Comparison of ENCODE assay signal across 8 mouse cellular contexts in the genomic region with DNA sequence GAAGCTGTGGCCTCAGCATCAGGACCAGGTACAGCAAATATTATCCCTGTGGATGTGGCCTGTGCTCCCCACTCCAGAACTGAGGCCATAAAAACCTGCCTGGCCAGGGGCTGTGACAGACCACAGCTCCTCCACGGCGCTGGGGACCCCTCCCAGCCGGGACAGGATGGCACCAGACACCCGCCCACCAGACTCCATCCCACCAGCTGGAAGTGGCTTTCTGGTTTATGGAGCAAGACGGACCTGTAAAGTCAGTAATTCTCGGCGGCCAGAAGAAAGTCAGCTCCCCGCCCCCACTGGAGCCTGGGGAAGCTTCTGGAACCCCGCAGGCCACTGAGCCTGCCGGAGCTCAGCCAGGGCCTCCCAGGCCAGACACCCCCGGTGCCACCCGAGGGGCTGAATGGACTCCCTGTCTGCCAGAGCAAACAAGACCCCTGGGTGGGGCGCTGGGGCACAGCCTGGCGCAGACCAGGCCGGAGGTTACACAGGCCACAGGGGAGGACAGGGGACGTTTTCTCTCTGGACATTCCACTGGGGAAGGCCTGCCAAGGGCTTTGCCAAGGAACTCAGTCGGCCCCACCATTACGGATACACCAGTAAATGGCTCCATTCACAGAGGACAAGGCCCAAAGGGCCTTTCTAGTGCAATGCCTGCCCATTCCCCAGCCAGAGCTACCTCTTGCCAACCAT.
DNase-seq lines count a peak whose midpoint lies in the region; ATAC-seq and TF ChIP-seq lines count a peak whose summit lies in the region.

No protein-coding gene starts in this region.

- no peaks in the 10 kb centered on the region for H3K27me3 ChIP-seq in spleen, adult 2 months (ENCODE audit: control insufficient read depth, insufficient read depth, low read length)
- peaks cover 35% of the 10 kb centered on the region for H3K27me3 ChIP-seq in forebrain, embryonic 10.5 days (ENCODE audit: poor library complexity, severe bottlenecking)
- H3K27me3 ChIP-seq in hindbrain, embryonic 10.5 days (ENCODE audit: insufficient read depth, poor library complexity, severe bottlenecking) = peaks cover 36% of the 10 kb centered on the region
- H3K27me3 ChIP-seq in midbrain, embryonic 16.5 days (ENCODE audit: control insufficient read depth, insufficient read depth, low read depth, low read length) = peaks cover 13% of the 10 kb centered on the region

- H3K27ac ChIP-seq in spleen, adult 2 months (ENCODE audit: insufficient read depth, low read length) = 0 out of 2 replicates have a peak overlapping the region, but pooled peaks have one; percentile 11
- H3K27ac ChIP-seq in forebrain, embryonic 10.5 days = peak overlapping the region; percentile 79
- H3K27ac ChIP-seq in hindbrain, embryonic 10.5 days = peak overlapping the region; percentile 71
- peak overlapping the region; percentile 77 for H3K27ac ChIP-seq in midbrain, embryonic 16.5 days (ENCODE audit: low read length)

- no peak for TF ChIP-seq POLR2A in spleen, adult 2 months (IDR thresholded peaks at IDR 0.05; ENCODE audit: low read depth, low read length)

- peak overlapping the region; percentile 38 for H3K4me2 ChIP-seq in midbrain, embryonic 16.5 days (ENCODE audit: low read length)

- TF ChIP-seq CTCF in spleen, adult 2 months (IDR thresholded peaks at IDR 0.05; ENCODE audit: extremely low read depth, insufficient read depth, insufficient read length, insufficient replicate concordance) = no peak

- H3K9me3 ChIP-seq in forebrain, embryonic 10.5 days = peaks cover 11% of the 10 kb centered on the region; the same call in 1 of the 2 replicates
- peaks cover 10% of the 10 kb centered on the region; the same call in 1 of the 2 replicates for H3K9me3 ChIP-seq in hindbrain, embryonic 10.5 days
- peaks cover 5% of the 10 kb centered on the region; the same call in 1 of the 2 replicates for H3K9me3 ChIP-seq in midbrain, embryonic 16.5 days (replicated peaks; ENCODE audit: control insufficient read depth, low read length, poor library complexity, severe bottlenecking)

- H3K4me1 ChIP-seq in spleen, adult 2 months (ENCODE audit: control insufficient read depth, insufficient read depth, insufficient read length) = no peaks in the 10 kb centered on the region
- H3K4me1 ChIP-seq in forebrain, embryonic 10.5 days = peaks cover 39% of the 10 kb centered on the region
- H3K4me1 ChIP-seq in hindbrain, embryonic 10.5 days (replicated peaks) = peaks cover 30% of the 10 kb centered on the region
- H3K4me1 ChIP-seq in midbrain, embryonic 16.5 days (ENCODE audit: control insufficient read depth, insufficient read depth, low read length) = peaks cover 14% of the 10 kb centered on the region

- 87% methylated on average over 18 of the region's 18 CpGs for WGBS in spleen, adult 2 months
- WGBS in forebrain, embryonic 10.5 days = 51% methylated on average over 18 of the region's 18 CpGs
- WGBS in hindbrain, embryonic 10.5 days = 44% methylated on average over 18 of the region's 18 CpGs
- 33% methylated on average over 18 of the region's 18 CpGs for WGBS in midbrain, embryonic 16.5 days

- DNase-seq in spleen, adult 2 months (ENCODE audit: low read depth in 1 of 2, low spot score in 2 of 2) = no peak
- DNase-seq in spleen, adult 18-20 months = no peak
- DNase-seq in forebrain, embryonic 10.5 days (ENCODE audit: extremely low spot score, low spot score) = no peak
- DNase-seq in hindbrain, embryonic 10.5 days (ENCODE audit: low spot score) = no peak
- DNase-seq in layer of hippocampus, postnatal 10 days (ENCODE audit: low spot score in 2 of 2) = peak; percentile 62 to 71
- no peak for DNase-seq in urinary bladder, postnatal 4 days (ENCODE audit: low spot score in 2 of 2)

- peak; percentile 78 for ATAC-seq in midbrain, embryonic 16.5 days
- ATAC-seq in monocyte, adult 5-6 weeks (replicated peaks; ENCODE audit: insufficient number of reproducible peaks, low FRiP score, low TSS enrichment, poor library complexity, severe bottlenecking) = no peak

- no peak overlapping the region for H3K4me3 ChIP-seq in spleen, adult 2 months (ENCODE audit: extremely low read depth, insufficient read depth, insufficient read length)
- H3K4me3 ChIP-seq in forebrain, embryonic 10.5 days = peak overlapping the region; percentile 29; the same call in 1 of the 2 replicates
- peak overlapping the region; percentile 7; the same call in 1 of the 2 replicates for H3K4me3 ChIP-seq in hindbrain, embryonic 10.5 days
- no peak overlapping the region for H3K4me3 ChIP-seq in midbrain, embryonic 16.5 days (ENCODE audit: low read depth, low read length)

- H3K36me3 ChIP-seq in spleen, adult 2 months (ENCODE audit: control insufficient read depth, insufficient read depth, low read length) = no peaks in the 10 kb centered on the region
- no peaks in the 10 kb centered on the region; the same call in 1 of the 2 replicates for H3K36me3 ChIP-seq in forebrain, embryonic 10.5 days (replicated peaks)
- no peaks in the 10 kb centered on the region; the same call in 1 of the 2 replicates for H3K36me3 ChIP-seq in hindbrain, embryonic 10.5 days
- no peaks in the 10 kb centered on the region for H3K36me3 ChIP-seq in midbrain, embryonic 16.5 days (ENCODE audit: control insufficient read depth, insufficient read depth, low read length)

- H3K9ac ChIP-seq in midbrain, embryonic 16.5 days (ENCODE audit: low read depth, low read length) = peak overlapping the region; percentile 44

Comparison
In these comparisons a context has a peak if more than half of its experiments do, and no peak if none do; other contexts are left out.
1. DNase-seq: peak in layer of hippocampus, postnatal 10 days (2 of 2); none in spleen, adult 2 months (0 of 2), spleen, adult 18-20 months (0 of 2), forebrain, embryonic 10.5 days (single experiment), hindbrain, embryonic 10.5 days (single experiment) and urinary bladder, postnatal 4 days (0 of 2).
2. H3K27ac ChIP-seq: peak in every context shown above with its lines; median percentile 79 in forebrain, embryonic 10.5 days; 77 in midbrain, embryonic 16.5 days; 71 in hindbrain, embryonic 10.5 days; 11 in spleen, adult 2 months.
3. H3K4me3 ChIP-seq: peak in forebrain, embryonic 10.5 days (single experiment) and hindbrain, embryonic 10.5 days (single experiment); none in spleen, adult 2 months (single experiment) and midbrain, embryonic 16.5 days (single experiment).